Mouse (Mus musculus) neural tube, embryonic 11.5 days (tissue): ENCODE data around the gene Pank4. TPM values are rescaled to one million over a fixed set of nuclear protein-coding genes. Genes with fewer than 3 reads are reported as not detected.
A peak's percentile ranks its signal among the peaks of the same experiment; 100 is the strongest.

Source experiments
- ATAC-seq: fragments of 200-750 bp; cut with Nextera tagmentation; 2 replicates; pipeline ENCODE4 v1.8.0; 2017; ENCODE audit warnings: moderate number of reproducible peaks, mild to moderate bottlenecking, moderate TSS enrichment, moderate library complexity; ENCODE audit not compliant: insufficient read depth, low FRiP score, low TSS enrichment
- DNase-seq: peaks from one replicate; pipeline ENCODE4 v3.0.0-alpha.2; 2015; ENCODE audit warnings: low spot score
- H3K27ac ChIP-seq: fragments of 300-500 bp; sonication (generic); 2 replicates; pipeline ENCODE4 v1.5.1; 2014; ENCODE audit warnings: low read depth, mild to moderate bottlenecking, low read length
- H3K27me3 ChIP-seq: fragments of 300-500 bp; sonication (generic); 2 replicates; pipeline ENCODE4 v1.6.1; 2014; ENCODE audit warnings: mild to moderate bottlenecking, low read length, mixed read lengths; ENCODE audit not compliant: control insufficient read depth, insufficient read depth
- H3K36me3 ChIP-seq: fragments of 300-500 bp; sonication (generic); 2 replicates; pipeline ENCODE4 v1.6.1; 2014; ENCODE audit warnings: mild to moderate bottlenecking, low read length, moderate library complexity, mixed read lengths; ENCODE audit not compliant: control insufficient read depth, insufficient read depth
- H3K4me1 ChIP-seq: fragments of 300-500 bp; sonication (generic); 2 replicates; pipeline ENCODE4 v1.6.1; 2014; ENCODE audit warnings: low read length, mixed read lengths; ENCODE audit not compliant: control insufficient read depth, insufficient read depth
- H3K4me2 ChIP-seq: fragments of 300-500 bp; sonication (generic); 2 replicates; pipeline ENCODE4 v1.6.1; 2014; ENCODE audit warnings: low read depth, mild to moderate bottlenecking, moderate library complexity
- H3K4me3 ChIP-seq: fragments of 300-500 bp; sonication (generic); 2 replicates; pipeline ENCODE4 v1.5.1; 2014; ENCODE audit warnings: low read depth, low read length
- H3K9ac ChIP-seq: fragments of 300-500 bp; sonication (generic); 2 replicates; pipeline ENCODE4 v1.6.1; 2014; ENCODE audit warnings: mild to moderate bottlenecking, low read length
- H3K9me3 ChIP-seq: fragments of 300-500 bp; sonication (generic); 2 replicates; pipeline ENCODE4 v1.6.1; 2016; ENCODE audit warnings: low read length; ENCODE audit not compliant: control insufficient read depth
- WGBS: fragments of 180-500 bp; shearing (Covaris S2); extraction: QIAGEN DNeasy Blood & Tissue Kit; methylation state at CpG from one replicate; pipeline ENCODE4 v1.1.7; 2014; 5-methylcytosine and 5-hydroxymethylcytosine counted together
- polyA plus RNA-seq: library from polyadenylated mRNA; unstranded; fragments of >200 nt; fragmentation: Nextera tagmentation; extraction: Ambion mirVana; gene quantifications from 2 replicates; pipeline ENCODE4 v1.2.1, GENCODE M21; 2014

The Pank4 gene
- polyA plus RNA-seq, 1 experiment from 2014 or later: 38.2 TPM

DNA sequence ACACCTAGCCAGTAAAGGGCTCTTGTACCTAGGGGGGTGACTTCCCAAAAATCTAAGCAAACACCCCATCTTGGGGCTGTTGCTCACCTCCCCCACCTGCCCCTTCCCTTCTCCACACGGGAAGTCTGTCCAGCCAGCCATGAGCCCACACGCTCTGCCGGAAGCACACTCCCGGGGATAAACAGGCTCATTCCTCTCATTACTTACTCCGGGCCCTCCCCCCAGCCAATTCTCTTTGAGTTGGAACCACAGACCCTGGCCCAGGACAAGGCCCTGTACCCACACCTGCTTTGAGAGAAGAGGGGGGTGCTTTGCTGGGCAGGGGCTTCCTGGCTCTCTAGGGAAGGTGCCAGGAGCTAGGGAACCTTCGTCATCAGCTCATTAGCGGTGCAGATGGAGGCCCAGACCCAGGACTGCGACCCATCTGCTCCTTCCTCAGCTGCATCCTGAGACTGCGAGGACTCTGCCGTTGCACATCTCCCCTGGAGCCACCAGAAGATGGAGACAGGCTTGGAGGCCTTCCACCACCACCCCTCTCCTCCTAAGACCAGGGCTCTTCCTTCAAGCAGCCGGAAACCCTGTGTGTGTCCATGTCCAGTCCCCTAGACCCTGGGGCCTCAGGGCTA, 53.4 kb downstream of the Pank4 start:
- no peak for ATAC-seq
- peaks cover 6% of the 10 kb centered on the region for H3K4me1 ChIP-seq
- WGBS: 74% methylated on average over 11 of the region's 11 CpGs
- H3K27me3 ChIP-seq: no peaks in the 10 kb centered on the region
- DNase-seq: no peak
- no peak overlapping the region for H3K4me2 ChIP-seq
- no peaks in the 10 kb centered on the region for H3K36me3 ChIP-seq
- no peak overlapping the region for H3K9ac ChIP-seq
- H3K4me3 ChIP-seq: no peak overlapping the region
- H3K9me3 ChIP-seq: no peaks in the 10 kb centered on the region
- no peak overlapping the region for H3K27ac ChIP-seq

DNA sequence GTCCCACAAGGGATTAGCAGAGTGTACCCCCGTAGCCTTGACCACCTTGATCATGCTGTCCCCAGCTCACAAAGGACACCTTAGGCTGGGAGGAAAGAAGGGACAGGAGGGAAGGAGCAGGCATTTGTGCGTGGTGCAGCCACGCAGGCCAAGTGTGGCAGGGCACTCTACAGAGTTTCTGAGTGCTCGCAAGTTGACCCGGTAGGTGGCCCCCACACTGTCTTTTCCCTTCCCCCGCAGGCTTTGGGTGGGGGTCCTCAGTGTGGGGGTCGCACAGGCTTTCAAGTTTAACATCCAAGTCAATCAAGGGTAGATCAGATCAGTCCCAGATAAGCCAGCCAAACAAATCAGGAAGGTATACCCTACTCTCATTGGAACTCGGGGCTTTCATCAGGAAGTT, 54.1 kb downstream of the Pank4 start:
- H3K9ac ChIP-seq: no peak overlapping the region
- DNase-seq: no peak
- H3K27me3 ChIP-seq: no peaks in the 10 kb centered on the region
- H3K4me2 ChIP-seq: no peak overlapping the region
- peaks cover 6% of the 10 kb centered on the region for H3K4me1 ChIP-seq
- no peaks in the 10 kb centered on the region for H3K9me3 ChIP-seq
- H3K27ac ChIP-seq: no peak overlapping the region
- ATAC-seq: no peak
- WGBS: 75% methylated on average over 8 of the region's 8 CpGs
- H3K36me3 ChIP-seq: no peaks in the 10 kb centered on the region
- no peak overlapping the region for H3K4me3 ChIP-seq

DNA sequence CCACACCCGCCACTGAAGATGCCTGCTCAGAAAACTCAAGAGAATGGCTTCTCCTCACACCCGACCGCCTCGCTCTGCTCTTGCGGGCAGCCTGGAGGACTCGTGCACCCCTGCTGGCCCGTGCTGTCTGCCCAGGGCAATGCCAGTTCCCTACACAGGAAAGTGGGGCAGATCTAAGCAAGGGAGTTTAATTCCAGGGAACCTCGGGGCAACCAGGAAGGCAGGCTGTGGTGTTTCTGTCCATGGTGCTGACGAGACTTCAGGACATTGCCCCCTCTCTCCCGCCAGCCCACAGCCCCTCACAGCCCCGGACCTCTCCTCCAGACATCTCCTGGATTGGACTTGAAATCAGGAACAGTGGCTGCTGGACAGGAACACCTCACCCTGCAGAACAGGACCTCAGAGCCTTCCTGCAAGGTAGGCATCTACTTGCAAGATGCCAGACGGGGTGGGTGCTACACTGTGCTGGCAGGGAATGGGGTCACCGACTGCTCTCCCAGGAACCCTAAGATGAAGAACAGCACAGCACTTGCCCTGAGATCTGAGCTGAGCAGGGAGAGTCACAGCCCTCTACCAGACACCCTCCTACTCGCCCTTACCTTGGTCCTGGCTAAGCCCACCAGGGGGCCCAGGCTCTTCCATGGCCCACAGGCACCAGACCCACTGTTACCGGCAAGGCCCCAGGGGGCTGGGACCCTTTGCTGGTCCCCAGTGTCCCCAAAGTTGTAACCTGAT, 54.8 kb downstream of the Pank4 start:
- peak overlapping the region; percentile 24 for H3K4me2 ChIP-seq
- ATAC-seq (no peak), DNase-seq (peak; percentile 60)
- no peaks in the 10 kb centered on the region for H3K27me3 ChIP-seq
- no peak overlapping the region for H3K27ac ChIP-seq
- peak overlapping the region; percentile 18; the same call in 1 of the 2 replicates for H3K9ac ChIP-seq
- H3K9me3 ChIP-seq: no peaks in the 10 kb centered on the region
- no peaks in the 10 kb centered on the region for H3K36me3 ChIP-seq
- H3K4me3 ChIP-seq: 0 out of 2 replicates have a peak overlapping the region, but pooled peaks have one; percentile 12
- peaks cover 6% of the 10 kb centered on the region for H3K4me1 ChIP-seq
- WGBS: 5% methylated on average over 15 of the region's 15 CpGs

DNA sequence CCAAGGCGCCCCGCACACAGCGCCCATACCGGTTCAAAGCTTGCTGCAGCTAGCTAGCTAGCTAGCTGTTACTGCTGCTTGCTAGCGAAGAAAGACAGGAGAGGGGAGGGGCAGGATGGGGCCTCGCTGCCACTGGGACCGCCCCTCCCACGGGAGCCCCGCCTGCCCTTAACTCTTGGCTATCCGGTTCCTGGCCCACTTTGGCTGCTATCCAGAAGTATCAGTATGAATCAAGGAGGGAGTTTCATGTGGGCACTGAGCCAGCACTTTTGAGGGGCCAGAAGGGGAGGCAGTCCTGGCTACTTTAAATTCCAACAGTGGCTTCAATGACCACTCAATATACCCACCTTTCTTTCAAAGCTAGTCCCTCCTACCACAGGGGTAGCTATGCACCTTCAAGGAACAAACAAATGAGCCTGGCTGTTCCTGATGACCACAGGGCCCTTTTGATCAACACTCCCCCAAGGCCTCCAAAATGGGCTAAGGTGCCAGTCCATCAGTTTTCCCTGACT, 55.5 kb downstream of the Pank4 start:
- Histone ChIP-seq H3K36me3 (no peaks in the 10 kb centered on the region), H3K9me3 (no peaks in the 10 kb centered on the region), H3K4me3 (0 out of 2 replicates have a peak overlapping the region, but pooled peaks have one; percentile 12), H3K9ac (peak overlapping the region; percentile 18; the same call in 1 of the 2 replicates), H3K4me1 (peaks cover 6% of the 10 kb centered on the region), H3K27me3 (no peaks in the 10 kb centered on the region), H3K4me2 (peak overlapping the region; percentile 24), H3K27ac (no peak overlapping the region)
- 0 out of 2 replicates have a peak, but pooled peaks have one; percentile 28 for ATAC-seq
- peak; percentile 48 for DNase-seq
- WGBS: 0% methylated on average over 10 of the region's 10 CpGs

DNA sequence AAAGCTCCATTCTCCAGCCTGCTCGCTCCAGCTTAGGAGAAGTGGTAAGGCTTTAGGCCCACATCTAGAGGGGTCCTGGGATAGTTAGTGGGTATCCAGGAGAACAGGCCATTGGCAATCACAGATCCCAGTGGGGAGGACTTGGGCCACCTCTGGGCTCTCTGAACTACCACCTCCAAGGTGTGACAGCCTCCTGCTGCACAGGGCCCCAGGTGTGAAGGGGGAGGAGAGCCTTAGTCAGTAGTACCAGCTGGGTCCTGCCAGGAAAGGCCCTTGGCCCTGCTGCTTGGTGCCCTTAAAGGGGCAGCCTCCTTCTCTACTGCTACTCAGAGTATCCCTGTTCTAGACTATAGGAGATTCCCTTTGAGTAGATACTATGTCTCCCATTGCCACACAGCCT, 56.2 kb downstream of the Pank4 start:
- H3K4me3 ChIP-seq: no peak overlapping the region
- DNase-seq (no peak), ATAC-seq (no peak)
- no peak overlapping the region for H3K9ac ChIP-seq
- peaks cover 9% of the 10 kb centered on the region for H3K4me1 ChIP-seq
- no peak overlapping the region for H3K4me2 ChIP-seq
- WGBS: 56% methylated on average over 1 of the region's 1 CpGs
- H3K36me3 ChIP-seq: no peaks in the 10 kb centered on the region
- H3K9me3 ChIP-seq: no peaks in the 10 kb centered on the region
- no peaks in the 10 kb centered on the region for H3K27me3 ChIP-seq
- no peak overlapping the region for H3K27ac ChIP-seq

DNA sequence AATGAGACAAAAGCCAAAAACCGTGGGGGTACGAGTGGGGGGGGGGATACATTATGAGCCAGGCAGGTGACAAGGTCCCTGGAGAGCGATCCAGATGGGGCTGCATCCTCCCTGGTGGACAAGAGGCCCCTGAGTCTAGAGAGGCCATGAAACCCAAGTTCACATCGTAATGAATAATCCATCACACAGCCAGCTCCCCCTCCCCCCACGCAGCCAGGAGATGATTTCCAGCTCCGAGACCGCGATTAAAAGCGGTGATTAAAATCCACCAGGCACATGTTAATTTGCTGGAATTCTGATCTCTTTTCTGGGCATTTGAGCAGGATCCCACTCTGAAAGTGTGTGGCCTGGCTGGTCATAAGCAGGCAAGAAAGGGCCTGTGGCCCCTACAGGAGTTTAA, 56.9 kb downstream of the Pank4 start:
- Histone ChIP-seq H3K36me3 (no peaks in the 10 kb centered on the region), H3K9ac (no peak overlapping the region), H3K4me2 (no peak overlapping the region), H3K27me3 (no peaks in the 10 kb centered on the region), H3K4me1 (peaks cover 9% of the 10 kb centered on the region), H3K4me3 (no peak overlapping the region), H3K9me3 (no peaks in the 10 kb centered on the region), H3K27ac (no peak overlapping the region)
- 64% methylated on average over 9 of the region's 9 CpGs for WGBS
- DNase-seq (no peak), ATAC-seq (no peak)

- WGBS: 70% methylated on average over 7 of the region's 7 CpGs
- Histone ChIP-seq H3K27me3 (no peaks in the 10 kb centered on the region), H3K4me2 (no peak overlapping the region), H3K9me3 (no peaks in the 10 kb centered on the region), H3K4me1 (peaks cover 9% of the 10 kb centered on the region), H3K27ac (no peak overlapping the region), H3K4me3 (no peak overlapping the region), H3K9ac (no peak overlapping the region), H3K36me3 (no peaks in the 10 kb centered on the region)
- ATAC-seq: no peak
- DNase-seq: no peak
Measured at GRCm38 (mm10) chr4:155022228-155022855, 58.4 kb downstream of the Pank4 start.

DNA sequence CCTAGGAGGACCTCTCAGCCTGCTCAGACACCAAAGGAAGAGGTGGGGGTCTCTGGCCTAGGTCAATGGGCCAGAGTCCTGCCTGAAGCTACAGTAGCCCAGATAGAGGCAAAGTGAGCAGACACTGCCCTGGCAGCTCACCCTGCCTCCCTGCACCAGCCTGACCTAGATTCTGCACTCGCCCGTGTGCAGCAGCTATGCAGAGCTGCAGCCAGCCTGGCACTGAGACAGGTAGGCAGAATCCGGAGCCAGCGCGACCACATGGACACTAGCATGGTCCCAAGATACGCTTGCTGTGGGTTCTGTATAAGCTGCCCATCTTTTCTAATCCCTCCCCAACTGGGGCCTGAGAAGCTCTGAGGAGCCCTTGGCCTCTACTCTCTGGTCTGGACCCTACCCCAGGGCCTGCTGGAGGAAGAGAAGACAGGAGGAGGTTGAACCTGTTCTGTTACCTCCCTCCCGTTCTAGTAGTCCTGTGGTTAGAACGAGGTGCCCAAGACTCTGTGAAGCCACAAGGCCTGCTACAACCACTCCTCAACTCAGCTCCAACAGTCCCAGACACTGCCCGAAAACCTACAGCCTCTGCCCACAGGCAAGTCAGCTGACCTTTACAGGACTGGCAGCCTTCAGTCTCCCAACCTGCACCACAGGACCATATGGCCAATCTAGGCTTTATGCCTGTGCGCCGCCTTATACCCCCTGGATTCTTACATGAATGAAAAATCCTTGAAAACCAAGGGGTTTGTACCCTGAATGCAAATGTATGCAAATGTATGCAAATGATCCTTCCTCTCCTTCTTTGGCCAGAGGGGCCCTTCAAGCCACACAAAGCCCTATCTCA, 60.5 kb downstream of the Pank4 start:
- no peak overlapping the region for H3K9ac ChIP-seq
- H3K27ac ChIP-seq: no peak overlapping the region
- no peak overlapping the region for H3K4me3 ChIP-seq
- no peaks in the 10 kb centered on the region for H3K27me3 ChIP-seq
- no peak overlapping the region for H3K4me2 ChIP-seq
- no peaks in the 10 kb centered on the region for H3K9me3 ChIP-seq
- ATAC-seq: no peak
- 81% methylated on average over 11 of the region's 11 CpGs for WGBS
- DNase-seq: no peak
- no peaks in the 10 kb centered on the region for H3K36me3 ChIP-seq
- H3K4me1 ChIP-seq: peaks cover 3% of the 10 kb centered on the region
